Mouse (Mus musculus): Measurements from ENCODE around the gene Ptpn4. TPM values are rescaled to one million over a fixed set of nuclear protein-coding genes. Genes with fewer than 3 reads are reported as not detected.

Gene Ptpn4
- total and polyA plus RNA-seq, 2 experiments from 2014 or later = 7.6 to 36.4 TPM

DNA sequence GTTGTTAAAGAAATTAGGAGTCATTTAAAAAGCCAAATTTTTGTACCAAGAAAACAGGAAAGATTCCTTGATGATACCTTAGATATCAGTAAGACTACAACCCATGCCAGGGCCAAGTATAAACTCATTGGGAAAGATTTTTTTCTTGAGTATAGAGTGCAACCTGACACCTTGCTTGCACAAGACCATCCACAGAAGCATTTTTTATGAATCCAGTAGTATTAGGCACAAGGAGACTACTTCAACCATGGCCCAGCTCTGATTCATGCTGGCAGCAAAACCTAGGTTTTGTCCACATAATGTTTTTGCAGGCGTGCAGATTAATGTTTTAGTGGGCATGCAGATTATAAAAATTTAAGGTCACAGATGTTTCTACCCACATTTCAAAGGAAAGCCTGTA lies 46.8 kb downstream of the Ptpn4 start:
- 77% methylated on average over 1 of the region's 1 CpGs for WGBS
- ATAC-seq (no peak), DNase-seq (ENCODE audit: low spot score) (no peak)
- Histone ChIP-seq H3K9me3 (ENCODE audit: low read length) (no peaks in the 10 kb centered on the region), H3K4me3 (ENCODE audit: low read length) (no peak overlapping the region), H3K27ac (no peak overlapping the region), H3K4me2 (ENCODE audit: low read depth, low read length) (no peak overlapping the region), H3K27me3 (ENCODE audit: insufficient read depth, low read length) (no peaks in the 10 kb centered on the region), H3K9ac (replicated peaks; ENCODE audit: low read length) (no peak overlapping the region), H3K4me1 (ENCODE audit: insufficient read depth, low read length) (no peaks in the 10 kb centered on the region), H3K36me3 (ENCODE audit: insufficient read depth, low read length) (no peaks in the 10 kb centered on the region)
- no peak for TF ChIP-seq CTCF (IDR thresholded peaks at IDR 0.05; ENCODE audit: low read depth)

DNA sequence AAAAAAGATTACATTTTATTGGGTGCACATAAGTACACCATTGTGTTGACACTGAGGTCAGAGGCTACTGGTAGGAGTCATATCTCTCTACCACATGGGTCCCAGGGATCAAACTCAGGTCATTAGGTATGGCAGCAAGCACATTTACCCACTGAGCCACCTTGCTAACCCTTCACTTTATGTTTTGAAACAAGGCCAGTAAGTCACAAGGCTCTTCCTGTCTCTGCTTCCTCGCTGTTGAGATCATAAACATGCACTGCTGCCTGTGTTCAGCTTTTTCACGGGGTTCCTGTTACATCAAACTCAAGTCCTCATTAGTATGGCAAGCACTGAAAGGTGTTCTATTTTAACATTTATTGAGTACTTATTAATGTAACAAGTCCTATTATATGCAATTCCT lies 61.5 kb downstream of the Ptpn4 start:
- H3K4me1 ChIP-seq (ENCODE audit: insufficient read depth, low read length) = no peaks in the 10 kb centered on the region
- H3K27ac ChIP-seq = no peak overlapping the region
- ATAC-seq = no peak
- H3K4me2 ChIP-seq (ENCODE audit: low read depth, low read length) = no peak overlapping the region
- H3K9me3 ChIP-seq (ENCODE audit: low read length) = no peaks in the 10 kb centered on the region
- no peaks in the 10 kb centered on the region for H3K27me3 ChIP-seq (ENCODE audit: insufficient read depth, low read length)
- TF ChIP-seq CTCF (IDR thresholded peaks at IDR 0.05; ENCODE audit: low read depth) = no peak
- no peak overlapping the region for H3K9ac ChIP-seq (replicated peaks; ENCODE audit: low read length)
- 83% methylated on average over 2 of the region's 2 CpGs for WGBS
- H3K36me3 ChIP-seq (ENCODE audit: insufficient read depth, low read length) = no peaks in the 10 kb centered on the region
- H3K4me3 ChIP-seq (ENCODE audit: low read length) = no peak overlapping the region
- no peak for DNase-seq (ENCODE audit: low spot score)

DNA sequence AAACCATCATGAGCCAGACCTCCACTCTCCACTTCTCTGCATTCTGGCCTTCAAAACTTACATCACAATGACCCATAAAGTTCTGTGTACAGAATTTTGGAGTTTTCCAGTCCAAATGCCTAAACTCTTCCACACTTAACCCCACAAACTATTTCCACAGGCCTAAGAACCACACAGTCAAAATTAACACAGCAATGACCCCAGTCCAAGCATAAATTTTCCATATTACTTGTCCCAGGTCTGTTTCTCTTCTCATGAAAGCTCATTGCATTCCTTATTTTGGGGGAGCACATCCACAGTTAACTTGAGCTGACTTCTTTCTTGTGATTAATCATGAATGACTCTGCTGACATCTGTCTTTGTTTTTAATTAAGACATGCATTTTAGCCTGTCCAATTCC lies 101.7 kb downstream of the Ptpn4 start:
- Histone ChIP-seq H3K4me3 (ENCODE audit: low read length) (no peak overlapping the region), H3K4me2 (ENCODE audit: low read depth, low read length) (no peak overlapping the region), H3K9me3 (ENCODE audit: low read length) (peaks cover 10% of the 10 kb centered on the region), H3K27ac (no peak overlapping the region), H3K9ac (replicated peaks; ENCODE audit: low read length) (no peak overlapping the region), H3K36me3 (ENCODE audit: insufficient read depth, low read length) (peaks cover 5% of the 10 kb centered on the region; the same call in 1 of the 2 replicates), H3K4me1 (ENCODE audit: insufficient read depth, low read length) (no peaks in the 10 kb centered on the region), H3K27me3 (ENCODE audit: insufficient read depth, low read length) (no peaks in the 10 kb centered on the region)
- no peak for TF ChIP-seq CTCF (IDR thresholded peaks at IDR 0.05; ENCODE audit: low read depth)
- no peak for DNase-seq (ENCODE audit: low spot score)
- ATAC-seq = no peak

DNA sequence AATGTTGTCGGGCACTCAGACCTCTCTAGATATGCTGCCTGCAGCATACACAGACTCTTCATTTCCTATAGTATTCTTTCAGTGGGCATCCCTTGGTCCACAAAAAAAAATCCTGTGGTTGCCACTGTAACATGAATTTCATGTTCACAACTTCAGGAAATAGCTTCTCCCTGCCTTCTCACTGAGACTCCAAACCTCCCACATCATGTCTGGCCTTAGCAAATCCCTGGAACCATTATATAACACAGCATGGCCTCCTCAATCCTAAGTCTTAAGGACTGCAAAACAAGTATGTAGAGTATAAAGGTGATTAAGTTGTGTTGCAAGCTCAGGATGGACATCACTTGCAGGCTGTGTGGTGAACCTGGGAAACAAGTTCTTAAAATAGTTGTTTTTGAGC lies 102.6 kb downstream of the Ptpn4 start:
- no peak for TF ChIP-seq CTCF (IDR thresholded peaks at IDR 0.05; ENCODE audit: low read depth)

DNA sequence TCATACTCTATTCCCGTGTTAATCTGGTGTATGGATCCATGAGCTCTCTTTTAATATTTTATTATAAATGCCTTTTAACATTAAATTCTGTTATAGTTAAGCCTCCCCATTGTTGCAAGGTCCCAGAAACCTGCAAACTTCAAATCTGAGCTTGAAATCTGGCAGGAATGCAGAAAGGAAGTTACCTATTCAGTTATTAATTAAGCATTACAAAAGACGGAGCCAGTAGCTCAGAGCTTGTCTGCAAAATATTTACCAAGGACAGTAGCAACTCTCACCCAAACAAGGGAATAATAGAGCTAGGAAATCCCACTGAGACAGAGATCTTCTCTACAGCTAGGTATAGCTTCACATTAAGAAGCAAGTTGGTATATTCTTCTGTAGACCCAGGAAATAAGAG lies 106.2 kb downstream of the Ptpn4 start:
- TF ChIP-seq CTCF (IDR thresholded peaks at IDR 0.05; ENCODE audit: low read depth) = no peak
- WGBS = 89% methylated on average over 2 of the region's 2 CpGs
- no peaks in the 10 kb centered on the region for H3K36me3 ChIP-seq (ENCODE audit: insufficient read depth, low read length)
- no peak for DNase-seq (ENCODE audit: low spot score)
- no peaks in the 10 kb centered on the region for H3K27me3 ChIP-seq (ENCODE audit: insufficient read depth, low read length)
- H3K4me1 ChIP-seq (ENCODE audit: insufficient read depth, low read length) = no peaks in the 10 kb centered on the region
- no peak overlapping the region for H3K27ac ChIP-seq
- H3K9ac ChIP-seq (replicated peaks; ENCODE audit: low read length) = no peak overlapping the region
- no peak overlapping the region for H3K4me3 ChIP-seq (ENCODE audit: low read length)
- H3K4me2 ChIP-seq (ENCODE audit: low read depth, low read length) = no peak overlapping the region
- H3K9me3 ChIP-seq (ENCODE audit: low read length) = no peaks in the 10 kb centered on the region
- ATAC-seq = no peak

More for the DNA sequence above, 102.6 kb downstream of the Ptpn4 start:
- Histone ChIP-seq H3K9me3 (ENCODE audit: low read length) (peaks cover 6% of the 10 kb centered on the region), H3K9ac (replicated peaks; ENCODE audit: low read length) (no peak overlapping the region), H3K36me3 (ENCODE audit: insufficient read depth, low read length) (no peaks in the 10 kb centered on the region), H3K27me3 (ENCODE audit: insufficient read depth, low read length) (no peaks in the 10 kb centered on the region), H3K4me2 (ENCODE audit: low read depth, low read length) (no peak overlapping the region), H3K27ac (no peak overlapping the region), H3K4me3 (ENCODE audit: low read length) (no peak overlapping the region), H3K4me1 (ENCODE audit: insufficient read depth, low read length) (no peaks in the 10 kb centered on the region)
- 100% methylated on average over 1 of the region's 1 CpGs for WGBS
- ATAC-seq (no peak), DNase-seq (ENCODE audit: low spot score) (no peak)

DNA sequence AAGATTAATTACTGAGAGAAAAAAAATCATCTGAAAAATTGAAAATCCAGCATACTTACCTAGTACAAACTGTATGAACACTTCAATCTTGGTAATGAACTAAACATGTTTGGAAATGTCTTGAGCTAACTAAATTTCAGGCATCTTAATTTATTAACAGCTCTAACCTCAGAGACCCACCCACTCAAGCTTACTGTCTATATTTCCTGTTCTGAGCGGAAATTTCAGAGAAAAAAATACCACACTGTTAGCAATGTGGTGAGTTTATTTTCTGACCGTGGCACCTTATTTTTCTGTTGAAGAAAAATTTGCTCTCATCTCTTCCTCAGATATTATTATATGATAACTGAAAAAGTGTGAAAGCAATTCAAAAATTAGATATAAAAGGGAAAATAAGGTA lies 124.4 kb downstream of the Ptpn4 start:
- no peak for TF ChIP-seq CTCF (IDR thresholded peaks at IDR 0.05; ENCODE audit: low read depth)
- no peaks in the 10 kb centered on the region for H3K36me3 ChIP-seq (ENCODE audit: insufficient read depth, low read length)
- no peak overlapping the region for H3K9ac ChIP-seq (replicated peaks; ENCODE audit: low read length)
- no peak overlapping the region for H3K27ac ChIP-seq
- H3K9me3 ChIP-seq (ENCODE audit: low read length) = no peaks in the 10 kb centered on the region
- H3K4me1 ChIP-seq (ENCODE audit: insufficient read depth, low read length) = no peaks in the 10 kb centered on the region
- ATAC-seq (no peak), DNase-seq (ENCODE audit: low spot score) (no peak)
- H3K4me2 ChIP-seq (ENCODE audit: low read depth, low read length) = no peak overlapping the region
- WGBS = 89% methylated on average over 2 of the region's 2 CpGs
- no peaks in the 10 kb centered on the region for H3K27me3 ChIP-seq (ENCODE audit: insufficient read depth, low read length)
- no peak overlapping the region for H3K4me3 ChIP-seq (ENCODE audit: low read length)

- no peak overlapping the region for H3K4me2 ChIP-seq (ENCODE audit: low read depth, low read length)
- 0 out of 2 replicates have a peak, but pooled peaks cover 2% of the 10 kb centered on the region for H3K36me3 ChIP-seq (ENCODE audit: insufficient read depth, low read length)
- no peak overlapping the region for H3K4me3 ChIP-seq (ENCODE audit: low read length)
- no peak overlapping the region for H3K27ac ChIP-seq
- TF ChIP-seq CTCF (IDR thresholded peaks at IDR 0.05; ENCODE audit: low read depth) = no peak
- H3K27me3 ChIP-seq (ENCODE audit: insufficient read depth, low read length) = no peaks in the 10 kb centered on the region
- no peaks in the 10 kb centered on the region for H3K4me1 ChIP-seq (ENCODE audit: insufficient read depth, low read length)
- H3K9me3 ChIP-seq (ENCODE audit: low read length) = no peaks in the 10 kb centered on the region
- DNase-seq (ENCODE audit: low spot score) = no peak
- WGBS = 97% methylated on average over 4 of the region's 4 CpGs
- no peak overlapping the region for H3K9ac ChIP-seq (replicated peaks; ENCODE audit: low read length)
- no peak for ATAC-seq
These were observed 130.8 kb downstream of the Ptpn4 start for GRCm38 (mm10) chr1:119706471-119707217.
